Mouse (Mus musculus): ENCODE data around the gene Zglp1. TPM values are rescaled to one million over a fixed set of nuclear protein-coding genes. Genes with fewer than 3 reads are reported as not detected.
A peak's percentile ranks its signal among the peaks of the same experiment; 100 is the strongest.

Zglp1 gene
- polyA plus RNA-seq, 1 experiment from 2014 or later = 0.51 TPM

DNA sequence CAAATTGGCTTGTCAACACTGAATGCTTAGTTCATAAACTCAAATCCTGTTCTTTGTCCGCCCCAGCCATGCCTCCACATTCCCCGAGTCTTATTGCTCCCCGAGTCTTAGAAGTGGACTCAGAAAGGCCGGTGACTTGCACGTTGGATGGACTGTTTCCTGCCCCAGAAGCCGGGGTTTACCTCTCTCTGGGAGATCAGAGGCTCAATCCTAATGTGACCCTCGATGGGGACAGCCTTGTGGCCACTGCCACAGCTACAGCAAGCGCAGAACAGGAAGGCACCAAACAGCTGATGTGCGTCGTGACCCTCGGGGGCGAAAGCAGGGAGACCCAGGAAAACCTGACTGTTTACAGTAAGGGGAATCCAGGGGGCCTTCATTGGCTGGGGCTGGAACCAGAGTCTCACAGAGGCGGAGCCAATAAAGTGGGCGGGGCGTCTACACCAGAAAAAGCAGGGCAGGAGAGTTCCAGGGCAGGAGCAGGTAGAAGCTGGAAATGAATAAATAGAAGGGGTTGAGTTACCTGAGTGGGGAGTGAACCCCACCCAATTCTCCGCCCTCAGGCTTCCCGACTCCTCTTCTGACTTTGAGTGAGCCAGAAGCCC lies 32.3 kb downstream of the Zglp1 start:
- Histone ChIP-seq H3K27ac (ENCODE audit: low read depth) (no peak overlapping the region), H3K36me3 (replicated peaks; ENCODE audit: insufficient read depth, low read length) (no peaks in the 10 kb centered on the region), H3K9ac (replicated peaks) (no peak overlapping the region), H3K4me2 (ENCODE audit: low read depth, low read length) (no peak overlapping the region), H3K4me1 (ENCODE audit: insufficient read depth) (peaks cover 53% of the 10 kb centered on the region), H3K27me3 (ENCODE audit: insufficient read depth, low read length) (peaks cover 80% of the 10 kb centered on the region), H3K4me3 (ENCODE audit: low read depth, low read length) (no peak overlapping the region), H3K9me3 (ENCODE audit: low read length) (no peaks in the 10 kb centered on the region)
- DNase-seq (no peak), ATAC-seq (no peak)
- 6% methylated on average over 17 of the region's 17 CpGs for WGBS (ENCODE audit: insufficient replicate concordance)
- TF ChIP-seq EP300 (IDR thresholded peaks at IDR 0.05; ENCODE audit: low read depth) (no peak), CTCF (IDR thresholded peaks at IDR 0.05; ENCODE audit: low read depth) (no peak)

DNA sequence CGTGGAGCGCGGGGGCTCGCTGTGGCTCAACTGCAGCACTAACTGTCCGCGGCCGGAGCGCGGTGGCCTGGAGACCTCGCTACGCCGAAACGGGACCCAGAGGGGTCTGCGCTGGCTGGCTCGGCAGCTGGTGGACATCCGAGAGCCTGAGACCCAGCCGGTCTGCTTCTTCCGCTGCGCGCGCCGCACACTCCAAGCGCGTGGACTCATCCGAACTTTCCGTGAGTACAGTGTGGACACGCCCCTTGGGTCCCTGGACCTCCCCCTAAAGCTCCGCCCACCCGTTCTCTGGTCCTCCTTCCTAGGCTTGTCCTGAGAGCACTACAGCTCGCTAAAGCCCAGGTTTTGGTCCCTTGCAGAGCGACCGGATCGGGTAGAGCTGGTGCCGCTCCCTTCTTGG lies 33.8 kb downstream of the Zglp1 start:
- TF ChIP-seq CTCF (IDR thresholded peaks at IDR 0.05; ENCODE audit: low read depth) (no peak), EP300 (IDR thresholded peaks at IDR 0.05; ENCODE audit: low read depth) (no peak)
- peaks cover 63% of the 10 kb centered on the region for H3K4me1 ChIP-seq (ENCODE audit: insufficient read depth)
- peak overlapping the region; percentile 44; the same call in 1 of the 2 replicates for H3K9ac ChIP-seq (replicated peaks)
- H3K27ac ChIP-seq (ENCODE audit: low read depth) = no peak overlapping the region
- WGBS (ENCODE audit: insufficient replicate concordance) = 1% methylated on average over 30 of the region's 34 CpGs
- peak overlapping the region; percentile 55 for H3K4me3 ChIP-seq (ENCODE audit: low read depth, low read length)
- H3K4me2 ChIP-seq (ENCODE audit: low read depth, low read length) = peak overlapping the region; percentile 98
- DNase-seq (peak; percentile 93), ATAC-seq (peak; percentile 37)
- H3K9me3 ChIP-seq (ENCODE audit: low read length) = no peaks in the 10 kb centered on the region
- H3K36me3 ChIP-seq (replicated peaks; ENCODE audit: insufficient read depth, low read length) = peaks cover 4% of the 10 kb centered on the region; the same call in 1 of the 2 replicates
- H3K27me3 ChIP-seq (ENCODE audit: insufficient read depth, low read length) = peaks cover 67% of the 10 kb centered on the region

DNA sequence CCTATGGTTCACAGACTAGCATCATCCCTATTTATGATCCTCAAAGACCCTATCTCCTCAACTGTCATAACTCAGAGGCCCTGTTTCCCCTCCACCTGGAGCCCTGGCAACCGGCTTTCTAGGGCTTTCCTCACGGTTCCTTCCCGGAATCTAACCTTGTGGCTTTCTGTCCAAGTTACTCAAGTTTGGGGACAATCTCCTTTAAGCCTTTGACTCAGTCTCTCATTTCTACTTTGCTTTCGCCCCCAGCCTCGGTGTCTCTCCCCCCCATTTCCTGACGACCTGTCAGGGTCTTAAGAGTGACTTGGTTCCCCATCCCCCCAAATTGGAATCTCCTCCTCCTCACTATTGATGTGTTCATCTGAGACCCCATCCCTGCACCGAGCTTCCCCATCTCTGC lies 34.4 kb downstream of the Zglp1 start:
- H3K4me2 ChIP-seq (ENCODE audit: low read depth, low read length) = peak overlapping the region; percentile 98
- H3K4me1 ChIP-seq (ENCODE audit: insufficient read depth) = peaks cover 65% of the 10 kb centered on the region
- ATAC-seq (no peak), DNase-seq (no peak)
- 4% methylated on average over 7 of the region's 7 CpGs for WGBS (ENCODE audit: insufficient replicate concordance)
- TF ChIP-seq CTCF (IDR thresholded peaks at IDR 0.05; ENCODE audit: low read depth) (no peak), EP300 (IDR thresholded peaks at IDR 0.05; ENCODE audit: low read depth) (no peak)
- no peaks in the 10 kb centered on the region for H3K9me3 ChIP-seq (ENCODE audit: low read length)
- H3K9ac ChIP-seq (replicated peaks) = no peak overlapping the region
- H3K27ac ChIP-seq (ENCODE audit: low read depth) = no peak overlapping the region
- peaks cover 11% of the 10 kb centered on the region for H3K36me3 ChIP-seq (replicated peaks; ENCODE audit: insufficient read depth, low read length)
- H3K27me3 ChIP-seq (ENCODE audit: insufficient read depth, low read length) = peaks cover 61% of the 10 kb centered on the region
- H3K4me3 ChIP-seq (ENCODE audit: low read depth, low read length) = peak overlapping the region; percentile 55

DNA sequence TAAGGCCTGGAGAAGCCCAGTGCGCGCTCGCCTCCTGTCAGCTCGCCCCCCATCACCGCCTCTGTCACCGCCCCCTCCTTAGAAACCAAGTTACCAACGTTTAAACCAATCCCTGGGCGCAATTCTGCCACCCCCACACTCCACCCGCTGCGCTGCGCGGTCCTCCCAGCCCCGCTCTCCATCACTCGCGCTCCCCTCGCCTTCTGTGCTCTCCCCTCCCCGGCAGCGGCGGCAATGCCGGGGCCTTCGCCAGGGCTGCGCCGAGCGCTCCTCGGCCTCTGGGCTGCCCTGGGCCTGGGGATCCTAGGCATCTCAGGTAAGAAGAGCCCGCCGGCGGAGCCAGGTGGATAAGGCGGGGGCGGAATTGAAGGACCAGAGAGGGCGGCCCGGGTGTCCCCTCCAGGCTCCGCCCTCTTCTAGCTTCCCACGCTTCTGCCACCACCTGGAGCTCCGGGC lies 35.0 kb downstream of the Zglp1 start, which contains the start of gene Icam5:
Icam5 (plus strand) TSS at position 178 of the 456 bp plus-strand sequence.
- peak within 1 kb of the TSS; percentile 44 for H3K9ac ChIP-seq (replicated peaks)
- ATAC-seq (no peak), DNase-seq (peak; percentile 55)
- H3K4me3 ChIP-seq (ENCODE audit: low read depth, low read length) = peak within 1 kb of the TSS; percentile 55
- WGBS (ENCODE audit: insufficient replicate concordance) = 1% methylated on average over 34 of the region's 35 CpGs
- peaks cover 55% of the 10 kb centered on the region for H3K27me3 ChIP-seq (ENCODE audit: insufficient read depth, low read length)
- H3K27ac ChIP-seq (ENCODE audit: low read depth) = peak within 1 kb of the TSS; percentile 87
- TF ChIP-seq CTCF (IDR thresholded peaks at IDR 0.05; ENCODE audit: low read depth) (no peak), EP300 (IDR thresholded peaks at IDR 0.05; ENCODE audit: low read depth) (no peak)
- H3K4me2 ChIP-seq (ENCODE audit: low read depth, low read length) = peak within 1 kb of the TSS; percentile 98
- peaks cover 62% of the 10 kb centered on the region for H3K4me1 ChIP-seq (ENCODE audit: insufficient read depth)
- no peaks in the 10 kb centered on the region for H3K9me3 ChIP-seq (ENCODE audit: low read length)
- H3K36me3 ChIP-seq (replicated peaks; ENCODE audit: insufficient read depth, low read length) = peaks cover 16% of the 10 kb centered on the region

GRCm38 (mm10) chr9:21031251-21031895 lies 35.5 kb downstream of the Zglp1 start:
- WGBS (ENCODE audit: insufficient replicate concordance) = under 1% methylated on average over 36 of the region's 36 CpGs
- peak; percentile 7 for ATAC-seq
- H3K27me3 ChIP-seq (ENCODE audit: insufficient read depth, low read length) = peaks cover 50% of the 10 kb centered on the region

DNA sequence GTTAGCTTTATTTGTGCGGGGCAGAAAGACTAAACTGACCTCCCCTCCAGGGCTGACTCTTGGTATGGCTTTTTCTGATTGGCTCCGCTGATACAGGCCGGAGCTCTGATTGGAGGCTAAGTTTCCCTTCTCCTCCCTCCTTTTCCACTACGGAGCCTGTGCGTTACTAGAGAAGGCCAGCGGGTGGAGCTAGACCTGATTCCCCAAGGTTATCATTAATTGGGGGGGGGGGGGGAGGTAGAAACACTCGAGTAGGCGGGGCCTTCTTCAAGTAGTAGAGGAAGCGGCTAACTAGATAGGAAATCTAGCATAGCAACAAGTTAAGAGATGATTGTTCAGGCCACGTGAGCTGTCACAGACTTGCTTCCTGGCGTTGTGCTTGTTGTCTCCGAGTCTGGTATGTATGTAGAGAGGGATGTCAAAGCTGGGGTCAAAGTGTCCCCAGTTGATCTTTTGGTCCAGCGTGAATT lies 36.1 kb downstream of the Zglp1 start:
- peak; percentile 73 for ATAC-seq
- 2% methylated on average over 13 of the region's 13 CpGs for WGBS (ENCODE audit: insufficient replicate concordance)
- peaks cover 60% of the 10 kb centered on the region for H3K4me1 ChIP-seq (ENCODE audit: insufficient read depth)

More at GRCm38 (mm10) chr9:21031251-21031895, 35.5 kb downstream of the Zglp1 start:
- no peaks in the 10 kb centered on the region for H3K9me3 ChIP-seq (ENCODE audit: low read length)
- peak overlapping the region; percentile 55 for H3K4me3 ChIP-seq (ENCODE audit: low read depth, low read length)
- H3K27ac ChIP-seq (ENCODE audit: low read depth) = peak overlapping the region; percentile 87
- peaks cover 60% of the 10 kb centered on the region for H3K4me1 ChIP-seq (ENCODE audit: insufficient read depth)
- peak overlapping the region; percentile 98 for H3K4me2 ChIP-seq (ENCODE audit: low read depth, low read length)
- TF ChIP-seq CTCF (IDR thresholded peaks at IDR 0.05; ENCODE audit: low read depth) (no peak), EP300 (IDR thresholded peaks at IDR 0.05; ENCODE audit: low read depth) (no peak)
- DNase-seq = peak; percentile 62
- H3K9ac ChIP-seq (replicated peaks) = peak overlapping the region; percentile 41
- peaks cover 21% of the 10 kb centered on the region for H3K36me3 ChIP-seq (replicated peaks; ENCODE audit: insufficient read depth, low read length)

More for the DNA sequence above, 36.1 kb downstream of the Zglp1 start:
- Histone ChIP-seq H3K27me3 (ENCODE audit: insufficient read depth, low read length) (peaks cover 44% of the 10 kb centered on the region), H3K4me3 (ENCODE audit: low read depth, low read length) (peak overlapping the region; percentile 55), H3K9ac (replicated peaks) (peak overlapping the region; percentile 71), H3K4me2 (ENCODE audit: low read depth, low read length) (peak overlapping the region; percentile 98), H3K27ac (ENCODE audit: low read depth) (peak overlapping the region; percentile 87), H3K36me3 (replicated peaks; ENCODE audit: insufficient read depth, low read length) (peaks cover 23% of the 10 kb centered on the region), H3K9me3 (ENCODE audit: low read length) (no peaks in the 10 kb centered on the region)
- DNase-seq = peak; percentile 89
- TF ChIP-seq CTCF (IDR thresholded peaks at IDR 0.05; ENCODE audit: low read depth) (peak; percentile 83), EP300 (IDR thresholded peaks at IDR 0.05; ENCODE audit: low read depth) (no peak)

All from liver, postnatal 0 days (tissue).